Mouse (Mus musculus): Measurements from ENCODE around the gene Anapc5. TPM values are rescaled to one million over a fixed set of nuclear protein-coding genes. Genes with fewer than 3 reads are reported as not detected.
A peak's percentile ranks its signal among the peaks of the same experiment; 100 is the strongest.

The Anapc5 gene
- polyA plus RNA-seq, 1 experiment from 2014 or later, result 439 TPM

- Histone ChIP-seq H3K4me2 (no peak overlapping the region), H3K9me3 (replicated peaks) (no peaks in the 10 kb centered on the region), H3K36me3 (peaks cover 96% of the 10 kb centered on the region), H3K4me1 (no peaks in the 10 kb centered on the region), H3K27ac (no peak overlapping the region), H3K9ac (no peak overlapping the region), H3K4me3 (replicated peaks) (no peak overlapping the region), H3K27me3 (no peaks in the 10 kb centered on the region)
- 0 out of 2 replicates have a peak, but pooled peaks have one; percentile 22 for ATAC-seq (replicated peaks; ENCODE audit: low FRiP score)
- 75% methylated on average over 17 of the region's 17 CpGs for WGBS
Measured at GRCm38 (mm10) chr5:122798557-122799378, 22.4 kb downstream of the Anapc5 start.

DNA sequence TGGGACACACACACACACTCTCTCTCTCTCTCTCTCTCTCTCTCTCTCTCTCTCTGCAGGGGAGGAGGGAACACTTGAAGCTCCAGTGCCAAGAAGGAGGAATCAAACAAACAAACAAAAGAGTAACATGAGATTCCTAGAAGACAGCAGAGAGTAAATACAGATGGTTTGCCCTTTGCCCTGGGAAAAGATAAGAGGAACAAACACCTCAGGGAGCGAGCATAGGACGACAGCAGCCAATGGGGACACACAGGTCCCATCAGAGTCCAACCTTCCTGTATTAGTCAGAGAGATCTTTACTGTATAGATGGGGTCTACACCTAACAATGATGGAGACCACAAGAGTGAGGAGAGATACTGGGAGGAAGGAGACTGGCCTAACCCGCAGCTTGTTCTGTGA lies 23.3 kb downstream of the Anapc5 start:
- peaks cover 96% of the 10 kb centered on the region for H3K36me3 ChIP-seq
- ATAC-seq (replicated peaks; ENCODE audit: low FRiP score), result no peak
- no peaks in the 10 kb centered on the region for H3K4me1 ChIP-seq
- no peaks in the 10 kb centered on the region for H3K9me3 ChIP-seq (replicated peaks)
- no peak overlapping the region for H3K9ac ChIP-seq
- no peak overlapping the region for H3K4me3 ChIP-seq (replicated peaks)
- no peaks in the 10 kb centered on the region for H3K27me3 ChIP-seq
- 86% methylated on average over 3 of the region's 3 CpGs for WGBS
- no peak overlapping the region for H3K27ac ChIP-seq
- no peak overlapping the region for H3K4me2 ChIP-seq

DNA sequence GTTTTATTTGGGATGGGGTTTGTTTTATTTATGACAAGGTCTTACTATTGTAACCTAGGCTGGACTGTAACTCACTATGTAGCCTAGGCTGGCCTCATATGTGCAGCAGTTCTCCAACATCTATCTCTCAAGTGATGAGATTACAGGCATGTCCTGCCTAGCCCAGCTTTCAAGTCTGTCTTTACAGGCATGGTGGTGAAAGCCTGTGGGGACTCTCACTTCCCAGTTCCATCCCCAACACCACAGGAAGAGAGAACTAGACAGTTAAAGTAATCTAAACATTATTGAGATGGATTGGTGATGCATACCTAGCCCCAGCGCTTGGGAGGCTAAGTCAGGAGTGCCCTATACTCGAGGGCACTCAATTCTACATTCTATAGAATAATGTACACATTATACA lies 32.4 kb downstream of the Anapc5 start:
- Histone ChIP-seq H3K9ac (no peak overlapping the region), H3K4me3 (replicated peaks) (no peak overlapping the region), H3K4me1 (no peaks in the 10 kb centered on the region), H3K4me2 (no peak overlapping the region), H3K27me3 (no peaks in the 10 kb centered on the region), H3K27ac (no peak overlapping the region), H3K36me3 (peaks cover 82% of the 10 kb centered on the region), H3K9me3 (replicated peaks) (no peaks in the 10 kb centered on the region)
- ATAC-seq (replicated peaks; ENCODE audit: low FRiP score), result no peak
- 89% methylated on average over 2 of the region's 2 CpGs for WGBS

DNA sequence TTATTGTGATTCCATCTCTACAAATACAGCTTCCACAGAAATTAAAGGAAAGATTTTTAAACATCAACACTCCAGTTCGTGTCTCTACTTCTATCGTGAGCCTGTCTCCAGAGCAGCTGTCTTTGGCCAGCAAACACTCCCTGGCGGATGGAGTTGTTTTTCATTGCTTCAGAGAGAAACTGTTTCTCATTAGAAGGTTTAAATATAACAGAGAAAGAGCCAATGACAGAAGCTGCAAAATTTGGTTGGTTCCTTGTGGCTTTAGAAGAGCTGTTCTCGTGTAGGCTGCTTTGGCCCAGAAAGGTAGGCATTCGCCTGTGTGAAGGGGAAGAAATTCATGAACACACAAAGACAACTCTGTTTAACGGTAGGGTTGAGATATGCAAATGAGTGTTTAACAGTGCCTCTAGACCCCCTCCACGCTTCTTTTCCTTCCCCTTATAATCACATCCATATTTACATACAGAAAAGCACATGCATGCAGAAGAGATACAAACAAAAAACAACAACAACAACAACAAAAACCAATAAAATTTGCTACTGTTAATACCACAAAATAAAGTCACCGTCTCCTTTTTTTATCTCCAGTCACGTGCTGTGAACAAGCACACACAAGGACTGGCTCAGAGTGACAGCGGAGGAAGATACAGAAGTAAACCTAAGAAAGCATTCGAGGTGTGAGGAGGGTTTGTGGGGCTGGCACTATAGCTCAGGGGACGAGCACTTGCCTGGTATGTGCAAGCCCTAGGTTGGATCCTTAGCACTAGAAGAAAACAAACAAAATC lies 34.9 kb downstream of the Anapc5 start:
- Histone ChIP-seq H3K9ac (no peak overlapping the region), H3K4me2 (no peak overlapping the region), H3K27ac (no peak overlapping the region), H3K27me3 (no peaks in the 10 kb centered on the region), H3K4me3 (replicated peaks) (no peak overlapping the region), H3K4me1 (no peaks in the 10 kb centered on the region), H3K36me3 (peaks cover 58% of the 10 kb centered on the region), H3K9me3 (replicated peaks) (no peaks in the 10 kb centered on the region)
- WGBS, result 72% methylated on average over 12 of the region's 12 CpGs
- no peak for ATAC-seq (replicated peaks; ENCODE audit: low FRiP score)

GRCm38 (mm10) chr5:122783726-122784406 lies 37.3 kb downstream of the Anapc5 start:
- Histone ChIP-seq H3K27me3 (no peaks in the 10 kb centered on the region), H3K36me3 (peaks cover 36% of the 10 kb centered on the region), H3K4me3 (replicated peaks) (no peak overlapping the region), H3K9me3 (replicated peaks) (no peaks in the 10 kb centered on the region), H3K27ac (no peak overlapping the region), H3K4me2 (no peak overlapping the region), H3K9ac (no peak overlapping the region), H3K4me1 (peaks cover 6% of the 10 kb centered on the region)
- 42% methylated on average over 14 of the region's 14 CpGs for WGBS
- ATAC-seq (replicated peaks; ENCODE audit: low FRiP score), result no peak

GRCm38 (mm10) chr5:122782066-122782465 lies 39.1 kb downstream of the Anapc5 start:
- Histone ChIP-seq H3K4me1 (peaks cover 21% of the 10 kb centered on the region), H3K9me3 (replicated peaks) (no peaks in the 10 kb centered on the region), H3K27me3 (no peaks in the 10 kb centered on the region), H3K36me3 (peaks cover 18% of the 10 kb centered on the region), H3K4me3 (replicated peaks) (no peak overlapping the region), H3K9ac (no peak overlapping the region), H3K27ac (no peak overlapping the region), H3K4me2 (no peak overlapping the region)
- no peak for ATAC-seq (replicated peaks; ENCODE audit: low FRiP score)
- WGBS, result 63% methylated on average over 1 of the region's 1 CpGs

- no peak overlapping the region for H3K4me3 ChIP-seq (replicated peaks)
- no peaks in the 10 kb centered on the region for H3K27me3 ChIP-seq
- ATAC-seq (replicated peaks; ENCODE audit: low FRiP score), result no peak
- no peaks in the 10 kb centered on the region for H3K9me3 ChIP-seq (replicated peaks)
- H3K4me2 ChIP-seq, result no peak overlapping the region
- H3K36me3 ChIP-seq, result peaks cover 7% of the 10 kb centered on the region; the same call in 1 of the 2 replicates
- peaks cover 24% of the 10 kb centered on the region for H3K4me1 ChIP-seq
- WGBS, result 89% methylated on average over 19 of the region's 19 CpGs
- no peak overlapping the region for H3K27ac ChIP-seq
- no peak overlapping the region for H3K9ac ChIP-seq
Measured at GRCm38 (mm10) chr5:122780791-122781432, 40.2 kb downstream of the Anapc5 start.

DNA sequence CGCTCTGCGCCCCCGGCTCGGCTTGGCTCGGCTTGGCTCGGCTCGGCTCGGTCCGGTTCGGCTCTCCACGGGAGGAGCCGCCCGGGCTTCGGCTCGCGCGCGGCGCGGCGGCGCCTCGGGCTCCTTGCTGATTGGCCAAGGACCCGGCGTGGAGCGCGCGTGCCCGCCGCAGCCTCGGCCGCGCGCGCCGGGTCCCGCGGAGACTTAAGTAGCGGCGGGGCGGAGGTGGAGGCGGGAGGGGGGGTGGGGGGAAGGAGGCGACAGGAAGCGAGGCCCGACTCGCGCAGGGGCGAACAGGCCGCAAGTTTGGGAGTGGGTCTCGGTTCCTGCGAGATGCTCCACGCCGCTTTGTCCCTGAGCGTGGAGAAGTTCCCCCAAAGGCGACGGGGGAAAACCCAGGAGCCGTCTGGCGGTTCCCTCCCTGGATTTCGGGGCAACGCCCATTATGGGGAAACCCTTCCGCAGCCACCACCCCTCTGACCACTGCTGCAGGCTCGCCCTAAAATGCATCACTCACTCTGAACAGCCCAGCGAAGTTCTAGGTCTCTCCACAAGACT lies 41.8 kb downstream of the Anapc5 start, which contains the start of gene Camkk2:
Gene Camkk2 (minus strand): TSS at position 133 of the 558 bp plus-strand sequence.
- no peaks in the 10 kb centered on the region for H3K9me3 ChIP-seq (replicated peaks)
- H3K9ac ChIP-seq, result peak within 1 kb of the TSS; percentile 88
- H3K36me3 ChIP-seq, result no peaks in the 10 kb centered on the region
- H3K4me1 ChIP-seq, result peaks cover 36% of the 10 kb centered on the region
- peak; percentile 78 for ATAC-seq (replicated peaks; ENCODE audit: low FRiP score)
- peak within 1 kb of the TSS; percentile 88 for H3K27ac ChIP-seq
- WGBS, result under 1% methylated on average over 52 of the region's 63 CpGs
- peak within 1 kb of the TSS; percentile 94 for H3K4me2 ChIP-seq
- H3K27me3 ChIP-seq, result no peaks in the 10 kb centered on the region
- peak within 1 kb of the TSS; percentile 83 for H3K4me3 ChIP-seq (replicated peaks)

DNA sequence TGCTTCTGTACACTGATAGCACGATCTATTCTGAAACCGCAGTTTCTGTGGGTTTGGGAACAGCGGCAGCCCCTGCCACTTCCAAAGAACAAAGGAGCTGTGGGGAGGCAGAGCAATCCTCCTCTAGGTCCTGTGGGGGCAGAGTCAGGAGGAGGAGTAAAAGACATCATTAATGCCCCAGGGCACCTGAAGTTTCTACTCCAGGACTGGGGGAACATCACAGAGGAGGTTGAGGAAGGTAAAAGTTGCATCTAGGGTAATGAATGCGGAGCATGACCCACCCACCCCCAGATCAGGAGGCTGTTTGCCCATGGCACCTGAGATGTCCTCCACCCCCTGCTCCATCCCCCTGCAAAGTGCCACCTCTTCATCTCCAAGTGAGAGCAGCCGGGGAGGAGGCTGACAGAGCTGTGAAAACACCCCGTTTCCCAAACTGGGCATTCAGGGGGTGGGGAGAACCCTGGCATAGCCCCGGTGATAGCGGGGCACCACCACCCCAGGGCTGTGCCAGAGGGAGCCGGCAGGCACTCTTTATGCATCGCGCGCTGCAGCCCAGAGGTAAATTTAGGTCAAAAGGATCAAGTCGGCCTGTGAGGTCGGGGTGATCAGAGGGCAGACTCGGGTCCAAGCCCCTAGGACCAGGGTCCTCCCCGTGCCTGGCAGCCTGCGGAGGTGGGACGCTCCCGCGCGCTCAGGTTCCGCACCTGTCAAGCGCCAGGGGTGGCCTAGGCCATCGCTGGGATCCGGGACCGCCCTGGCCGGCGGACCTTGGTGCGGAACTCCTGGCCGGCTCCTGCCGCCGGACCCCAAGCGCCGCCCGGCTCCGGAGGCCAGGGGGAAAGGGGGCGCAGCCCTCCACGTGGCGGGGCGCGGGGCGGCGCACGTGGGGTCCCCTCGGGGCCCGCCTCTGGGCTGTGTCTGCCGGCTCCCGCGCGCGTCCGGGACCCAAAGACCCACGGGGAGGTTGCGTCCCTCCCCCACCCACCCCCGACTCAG lies 42.6 kb downstream of the Anapc5 start:
- Histone ChIP-seq H3K9me3 (replicated peaks) (no peaks in the 10 kb centered on the region), H3K27me3 (no peaks in the 10 kb centered on the region), H3K27ac (peak overlapping the region; percentile 88), H3K4me1 (peaks cover 36% of the 10 kb centered on the region), H3K4me3 (replicated peaks) (peak overlapping the region; percentile 83), H3K9ac (peak overlapping the region; percentile 88), H3K4me2 (peak overlapping the region; percentile 94), H3K36me3 (no peaks in the 10 kb centered on the region)
- ATAC-seq (replicated peaks; ENCODE audit: low FRiP score), result peak; percentile 50
- 3% methylated on average over 28 of the region's 55 CpGs for WGBS

DNA sequence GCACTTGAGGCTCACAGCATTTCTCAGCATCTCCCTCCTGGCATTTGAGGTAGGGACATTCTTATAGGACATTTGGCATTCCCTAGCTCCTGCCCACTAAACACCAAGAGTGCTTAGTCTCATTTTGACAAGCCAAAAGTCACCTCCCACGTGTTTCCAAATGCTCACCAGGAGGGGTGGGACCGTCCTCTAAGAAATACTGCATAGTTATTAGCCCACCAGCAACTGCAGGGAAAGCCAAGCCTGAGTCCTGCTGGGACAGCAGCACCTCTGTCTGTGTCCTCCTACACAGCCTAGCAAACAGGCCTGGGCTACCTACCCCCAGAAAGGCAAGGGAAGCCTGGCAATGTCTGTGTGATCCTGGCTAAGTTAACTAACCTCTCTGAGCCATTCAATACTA lies 43.8 kb downstream of the Anapc5 start:
- Histone ChIP-seq H3K4me1 (peaks cover 36% of the 10 kb centered on the region), H3K4me3 (replicated peaks) (no peak overlapping the region), H3K9ac (no peak overlapping the region), H3K9me3 (replicated peaks) (no peaks in the 10 kb centered on the region), H3K4me2 (peak overlapping the region; percentile 94; the same call in 1 of the 2 replicates), H3K27me3 (no peaks in the 10 kb centered on the region), H3K27ac (no peak overlapping the region), H3K36me3 (peaks cover 10% of the 10 kb centered on the region)
- no peak for ATAC-seq (replicated peaks; ENCODE audit: low FRiP score)
- WGBS, result 31% methylated on average over 2 of the region's 2 CpGs
